Mouse (Mus musculus) heart, embryonic 13.5 days (tissue): ENCODE results near the gene Endou. TPM values are rescaled to one million over a fixed set of nuclear protein-coding genes. Genes with fewer than 3 reads are reported as not detected.
A peak's percentile ranks its signal among the peaks of the same experiment; 100 is the strongest.

Source experiments
- ATAC-seq: fragments of 200-750 bp; cut with Nextera tagmentation; 2 replicates; pipeline ENCODE4 v1.8.0; 2017; ENCODE audit warnings: moderate TSS enrichment; ENCODE audit not compliant: insufficient number of reproducible peaks, low FRiP score, low TSS enrichment; ENCODE audit errors: extremely low read depth
- H3K27ac ChIP-seq: fragments of 300-500 bp; sonication (generic); replicated peaks from 2 replicates; pipeline ENCODE4 v1.5.1; 2015; ENCODE audit warnings: moderate library complexity, mild to moderate bottlenecking, inconsistent platforms
- H3K27me3 ChIP-seq: fragments of 300-500 bp; sonication (generic); replicated peaks from 2 replicates; pipeline ENCODE4 v1.6.1; 2015; ENCODE audit warnings: mild to moderate bottlenecking, inconsistent platforms
- H3K36me3 ChIP-seq: fragments of 300-500 bp; sonication (generic); 2 replicates; pipeline ENCODE4 v1.6.1; 2015; ENCODE audit warnings: mild to moderate bottlenecking, inconsistent platforms
- H3K4me1 ChIP-seq: fragments of 300-500 bp; sonication (generic); 2 replicates; pipeline ENCODE4 v1.6.1; 2015; ENCODE audit warnings: inconsistent platforms
- H3K4me2 ChIP-seq: fragments of 300-500 bp; sonication (generic); 2 replicates; pipeline ENCODE4 v1.6.1; 2015; ENCODE audit warnings: inconsistent platforms, mild to moderate bottlenecking, moderate library complexity
- H3K4me3 ChIP-seq: fragments of 300-500 bp; sonication (generic); 2 replicates; pipeline ENCODE4 v1.5.1; 2015; ENCODE audit warnings: moderate library complexity, mild to moderate bottlenecking, inconsistent platforms
- H3K9ac ChIP-seq: fragments of 300-500 bp; sonication (generic); 2 replicates; pipeline ENCODE4 v1.6.1; 2015; ENCODE audit warnings: inconsistent platforms, mild to moderate bottlenecking, moderate library complexity
- H3K9me3 ChIP-seq: fragments of 300-500 bp; sonication (generic); 2 replicates; pipeline ENCODE4 v1.6.1; 2016; ENCODE audit warnings: inconsistent platforms
- WGBS: fragments of 180-500 bp; shearing (Covaris S2); methylation state at CpG from one replicate; pipeline ENCODE4 v1.1.7; 2015; ENCODE audit warnings: mixed read lengths; 5-methylcytosine and 5-hydroxymethylcytosine counted together
- polyA plus RNA-seq: library from polyadenylated mRNA; unstranded; fragments of >200 nt; fragmentation: Nextera tagmentation; extraction: Ambion mirVana; gene quantifications from 2 replicates; pipeline ENCODE4 v1.2.1, GENCODE M21; 2015

Gene Endou
- polyA plus RNA-seq, 1 experiment from 2014 or later, result 0.45 TPM

GRCm38 (mm10) chr15:97743961-97744525, 12.9 kb upstream of the Endou start:
- peaks cover 69% of the 10 kb centered on the region for H3K4me1 ChIP-seq
- H3K9me3 ChIP-seq, result no peaks in the 10 kb centered on the region
- H3K4me3 ChIP-seq, result no peak overlapping the region
- 0 out of 2 replicates have a peak overlapping the region, but pooled peaks have one; percentile 50 for H3K9ac ChIP-seq
- no peaks in the 10 kb centered on the region for H3K27me3 ChIP-seq
- H3K36me3 ChIP-seq, result peaks cover 40% of the 10 kb centered on the region
- no peak overlapping the region for H3K4me2 ChIP-seq
- 43% methylated on average over 12 of the region's 12 CpGs for WGBS
- H3K27ac ChIP-seq, result peak overlapping the region; percentile 48; the same call in 1 of the 2 replicates
- 0 out of 2 replicates have a peak, but pooled peaks have one; percentile 8 for ATAC-seq

DNA sequence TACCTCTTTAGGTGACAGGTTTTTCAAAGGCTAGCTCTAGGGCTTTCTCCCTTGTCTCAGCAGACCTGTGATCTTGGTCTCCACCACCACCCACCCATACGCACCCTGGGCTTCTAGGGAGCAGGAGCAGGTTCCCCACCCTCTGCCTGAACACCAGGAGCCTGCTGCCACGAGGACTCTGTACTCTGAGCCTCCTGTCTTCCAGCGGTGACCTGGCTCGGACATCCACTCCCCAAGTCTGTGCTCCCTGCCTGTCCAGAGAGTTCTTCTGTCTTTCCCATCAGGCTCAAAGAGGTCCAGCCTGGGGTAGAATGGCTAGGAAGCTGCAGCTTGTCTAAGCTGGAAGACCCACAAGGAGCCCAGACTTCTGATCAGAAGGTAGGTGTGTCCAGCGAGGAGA, 12.1 kb upstream of the Endou start:
- Histone ChIP-seq H3K27me3 (no peaks in the 10 kb centered on the region), H3K4me3 (no peak overlapping the region), H3K9me3 (no peaks in the 10 kb centered on the region), H3K9ac (no peak overlapping the region), H3K4me2 (no peak overlapping the region), H3K36me3 (peaks cover 34% of the 10 kb centered on the region), H3K27ac (no peak overlapping the region), H3K4me1 (peaks cover 61% of the 10 kb centered on the region)
- no peak for ATAC-seq
- WGBS, result 81% methylated on average over 5 of the region's 5 CpGs

GRCm38 (mm10) chr15:97742600-97742999, 11.5 kb upstream of the Endou start:
- Histone ChIP-seq H3K36me3 (peaks cover 31% of the 10 kb centered on the region), H3K9ac (0 out of 2 replicates have a peak overlapping the region, but pooled peaks have one; percentile 37), H3K4me1 (peaks cover 55% of the 10 kb centered on the region), H3K4me2 (no peak overlapping the region), H3K27ac (peak overlapping the region; percentile 77), H3K4me3 (no peak overlapping the region), H3K9me3 (no peaks in the 10 kb centered on the region), H3K27me3 (no peaks in the 10 kb centered on the region)
- ATAC-seq, result no peak
- WGBS, result 36% methylated on average over 4 of the region's 4 CpGs

GRCm38 (mm10) chr15:97742074-97742473, 10.9 kb upstream of the Endou start:
- Histone ChIP-seq H3K4me2 (no peak overlapping the region), H3K4me3 (no peak overlapping the region), H3K4me1 (peaks cover 50% of the 10 kb centered on the region), H3K9me3 (no peaks in the 10 kb centered on the region), H3K27me3 (no peaks in the 10 kb centered on the region), H3K9ac (0 out of 2 replicates have a peak overlapping the region, but pooled peaks have one; percentile 37), H3K27ac (peak overlapping the region; percentile 77), H3K36me3 (peaks cover 27% of the 10 kb centered on the region)
- WGBS, result 32% methylated on average over 7 of the region's 7 CpGs
- no peak for ATAC-seq

GRCm38 (mm10) chr15:97741662-97742061, 10.5 kb upstream of the Endou start:
- Histone ChIP-seq H3K4me1 (peaks cover 46% of the 10 kb centered on the region), H3K27ac (peak overlapping the region; percentile 77)
- ATAC-seq, result no peak

GRCm38 (mm10) chr15:97740283-97740732, 9.2 kb upstream of the Endou start:
- Histone ChIP-seq H3K9me3 (no peaks in the 10 kb centered on the region), H3K27ac (no peak overlapping the region), H3K9ac (no peak overlapping the region), H3K4me1 (peaks cover 34% of the 10 kb centered on the region), H3K36me3 (peaks cover 11% of the 10 kb centered on the region; the same call in 1 of the 2 replicates), H3K4me3 (no peak overlapping the region), H3K27me3 (no peaks in the 10 kb centered on the region), H3K4me2 (no peak overlapping the region)
- WGBS, result 85% methylated on average over 9 of the region's 9 CpGs
- no peak for ATAC-seq

More at GRCm38 (mm10) chr15:97741662-97742061, 10.5 kb upstream of the Endou start:
- H3K36me3 ChIP-seq, result peaks cover 23% of the 10 kb centered on the region
- no peaks in the 10 kb centered on the region for H3K27me3 ChIP-seq
- 68% methylated on average over 12 of the region's 12 CpGs for WGBS
- H3K9ac ChIP-seq, result 0 out of 2 replicates have a peak overlapping the region, but pooled peaks have one; percentile 37
- H3K4me2 ChIP-seq, result no peak overlapping the region
- H3K9me3 ChIP-seq, result no peaks in the 10 kb centered on the region
- no peak overlapping the region for H3K4me3 ChIP-seq

GRCm38 (mm10) chr15:97738923-97739322, 7.8 kb upstream of the Endou start:
- Histone ChIP-seq H3K4me2 (no peak overlapping the region), H3K9ac (no peak overlapping the region), H3K36me3 (0 out of 2 replicates have a peak, but pooled peaks cover under 1% of the 10 kb centered on the region), H3K27me3 (no peaks in the 10 kb centered on the region), H3K9me3 (no peaks in the 10 kb centered on the region), H3K27ac (no peak overlapping the region), H3K4me1 (peaks cover 22% of the 10 kb centered on the region), H3K4me3 (no peak overlapping the region)
- WGBS, result 83% methylated on average over 7 of the region's 7 CpGs
- ATAC-seq, result no peak

DNA sequence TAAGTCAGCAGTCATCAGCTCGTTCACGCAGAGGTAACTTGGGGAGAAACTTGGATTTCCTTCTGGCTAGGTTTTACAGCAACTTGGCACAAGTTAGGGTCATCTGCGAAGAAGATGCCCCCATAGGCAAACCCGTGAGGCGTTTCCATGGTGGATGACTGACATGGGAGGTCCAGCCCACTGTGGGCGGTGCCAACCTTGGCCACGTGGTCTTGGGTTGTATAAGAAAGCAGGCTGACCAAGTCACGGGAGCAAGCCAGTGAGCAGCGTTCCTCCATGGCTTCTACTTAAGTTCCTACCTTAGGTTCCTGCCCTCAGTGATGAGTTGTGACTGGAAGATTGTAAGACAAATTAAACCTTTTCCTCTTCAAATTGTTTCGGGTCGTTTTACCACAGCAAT, 849 bp upstream of the Endou start:
- H3K9me3 ChIP-seq, result no peaks in the 10 kb centered on the region
- no peak overlapping the region for H3K9ac ChIP-seq
- WGBS, result 89% methylated on average over 11 of the region's 11 CpGs
- H3K4me2 ChIP-seq, result no peak overlapping the region
- H3K4me3 ChIP-seq, result no peak overlapping the region
- 0 out of 2 replicates have a peak, but pooled peaks cover 3% of the 10 kb centered on the region for H3K27me3 ChIP-seq
- no peak overlapping the region for H3K27ac ChIP-seq
- peaks cover 10% of the 10 kb centered on the region for H3K4me1 ChIP-seq
- no peak for ATAC-seq
- H3K36me3 ChIP-seq, result no peaks in the 10 kb centered on the region

DNA sequence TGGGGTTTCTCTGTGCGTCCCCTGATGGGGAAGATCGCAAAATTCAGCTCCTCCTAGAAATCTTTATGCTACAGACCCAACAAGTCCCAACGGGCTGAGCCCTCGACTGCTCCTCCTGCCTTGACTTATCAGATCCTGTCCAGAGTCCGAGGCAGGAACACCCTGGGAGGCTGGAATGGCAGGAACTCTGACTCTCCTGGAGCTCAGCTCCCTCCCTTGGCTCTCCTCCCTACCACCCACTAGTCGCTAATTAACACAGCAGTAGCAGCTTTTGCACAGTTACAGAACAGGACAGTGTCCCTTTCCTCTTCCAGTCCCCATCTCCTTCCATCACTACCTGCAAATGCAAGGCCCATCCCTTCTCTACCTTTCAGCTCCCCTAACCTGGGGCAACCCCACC, 774 bp downstream of the Endou start:
- no peak for ATAC-seq
- Histone ChIP-seq H3K4me2 (no peak overlapping the region), H3K9me3 (no peaks in the 10 kb centered on the region), H3K9ac (no peak overlapping the region), H3K27me3 (0 out of 2 replicates have a peak, but pooled peaks cover 3% of the 10 kb centered on the region), H3K36me3 (no peaks in the 10 kb centered on the region), H3K4me1 (peaks cover 10% of the 10 kb centered on the region), H3K4me3 (no peak overlapping the region), H3K27ac (no peak overlapping the region)
- 36% methylated on average over 6 of the region's 6 CpGs for WGBS

GRCm38 (mm10) chr15:97728804-97729203, 2.3 kb downstream of the Endou start:
- no peak for ATAC-seq
- Histone ChIP-seq H3K27ac (no peak overlapping the region), H3K4me2 (no peak overlapping the region), H3K4me3 (no peak overlapping the region), H3K9ac (no peak overlapping the region), H3K36me3 (no peaks in the 10 kb centered on the region), H3K9me3 (no peaks in the 10 kb centered on the region), H3K27me3 (0 out of 2 replicates have a peak, but pooled peaks cover 3% of the 10 kb centered on the region), H3K4me1 (peaks cover 10% of the 10 kb centered on the region)
- 57% methylated on average over 7 of the region's 7 CpGs for WGBS

DNA sequence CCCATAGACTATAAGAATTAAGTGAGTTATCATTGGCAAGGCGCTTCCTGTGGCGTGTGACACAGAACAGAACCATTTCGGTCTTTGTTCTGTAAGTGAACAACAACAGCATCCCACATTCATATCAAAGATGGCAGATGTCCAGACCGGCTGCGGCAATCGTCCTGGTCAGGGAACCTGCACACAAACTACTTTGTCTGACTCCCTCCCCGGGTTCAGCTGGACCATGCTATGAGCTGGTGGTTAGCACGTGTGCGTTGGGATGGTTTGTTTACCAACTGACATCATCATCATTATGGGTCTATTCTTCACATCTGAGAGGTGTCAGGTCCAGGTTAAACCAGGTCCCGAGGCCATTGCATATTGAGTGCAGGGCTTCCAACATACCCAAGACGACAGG, 2.7 kb downstream of the Endou start:
- WGBS, result 66% methylated on average over 11 of the region's 11 CpGs
- Histone ChIP-seq H3K9me3 (no peaks in the 10 kb centered on the region), H3K4me1 (peaks cover 10% of the 10 kb centered on the region), H3K27ac (no peak overlapping the region), H3K4me2 (no peak overlapping the region), H3K9ac (no peak overlapping the region), H3K36me3 (no peaks in the 10 kb centered on the region), H3K27me3 (0 out of 2 replicates have a peak, but pooled peaks cover 3% of the 10 kb centered on the region), H3K4me3 (no peak overlapping the region)
- ATAC-seq, result no peak

- Histone ChIP-seq H3K36me3 (no peaks in the 10 kb centered on the region), H3K27me3 (0 out of 2 replicates have a peak, but pooled peaks cover 3% of the 10 kb centered on the region), H3K9me3 (no peaks in the 10 kb centered on the region), H3K4me1 (peaks cover 10% of the 10 kb centered on the region), H3K9ac (no peak overlapping the region), H3K4me2 (no peak overlapping the region), H3K27ac (peak overlapping the region; percentile 36; the same call in 1 of the 2 replicates), H3K4me3 (no peak overlapping the region)
- no peak for ATAC-seq
- WGBS, result 65% methylated on average over 5 of the region's 5 CpGs
Observed at GRCm38 (mm10) chr15:97727520-97727919, 3.6 kb downstream of the Endou start.
